Mouse (Mus musculus): ENCODE measurements around the gene Igsf8.
"Not testable (repeated sequence)": the region's sequence is repeated elsewhere in the genome, so short reads cannot be mapped to it uniquely, and the experiment has no call there.

Igsf8 gene

GRCm38 (mm10) chr1:172261477-172262078 lies at the start of gene Igsf8:
TSS of gene Igsf8 (plus strand) at chr1:172261641.
- no peak for DNase-seq (ENCODE audit: low read depth, low spot score)

- no peak for DNase-seq (ENCODE audit: low read depth, low spot score)
These were observed 48.7 kb upstream of the Igsf8 start for GRCm38 (mm10) chr1:172212776-172213175.

- DNase-seq (ENCODE audit: low read depth, low spot score): no peak
These were observed 47.7 kb upstream of the Igsf8 start for GRCm38 (mm10) chr1:172213771-172214170.

GRCm38 (mm10) chr1:172214748-172215147 lies 46.7 kb upstream of the Igsf8 start:
- no peak for DNase-seq (ENCODE audit: low read depth, low spot score)

GRCm38 (mm10) chr1:172217148-172217547 lies 44.3 kb upstream of the Igsf8 start:
- DNase-seq (ENCODE audit: low read depth, low spot score): peak; percentile 72

GRCm38 (mm10) chr1:172218164-172218910 lies 43.1 kb upstream of the Igsf8 start:
- DNase-seq (ENCODE audit: low read depth, low spot score): no peak

- DNase-seq (ENCODE audit: low read depth, low spot score): no peak
These were observed 41.7 kb upstream of the Igsf8 start, which contains the start of gene Casq1 for GRCm38 (mm10) chr1:172219451-172220406. TSS of gene Casq1 (minus strand) at chr1:172219868.

- no peak for DNase-seq (ENCODE audit: low read depth, low spot score)
These were observed 41.0 kb upstream of the Igsf8 start for GRCm38 (mm10) chr1:172220414-172220813.

GRCm38 (mm10) chr1:172221297-172222063 lies 40.0 kb upstream of the Igsf8 start:
- no peak for DNase-seq (ENCODE audit: low read depth, low spot score)

GRCm38 (mm10) chr1:172228209-172228608 lies 33.2 kb upstream of the Igsf8 start:
- no peak for DNase-seq (ENCODE audit: low read depth, low spot score)

GRCm38 (mm10) chr1:172229215-172229614 lies 32.2 kb upstream of the Igsf8 start:
- no peak for DNase-seq (ENCODE audit: low read depth, low spot score)

- no peak for DNase-seq (ENCODE audit: low read depth, low spot score)
These were observed 20.3 kb upstream of the Igsf8 start for GRCm38 (mm10) chr1:172240945-172241708.

- DNase-seq (ENCODE audit: low read depth, low spot score): peak; percentile 32
These were observed 19.0 kb upstream of the Igsf8 start for GRCm38 (mm10) chr1:172242401-172242800.

- DNase-seq (ENCODE audit: low read depth, low spot score): no peak
These were observed 17.8 kb upstream of the Igsf8 start for GRCm38 (mm10) chr1:172243547-172244205.

GRCm38 (mm10) chr1:172244645-172245044 lies 16.8 kb upstream of the Igsf8 start:
- DNase-seq (ENCODE audit: low read depth, low spot score): not testable (repeated sequence)

- no peak for DNase-seq (ENCODE audit: low read depth, low spot score)
These were observed 14.2 kb upstream of the Igsf8 start for GRCm38 (mm10) chr1:172247216-172247615.

- DNase-seq (ENCODE audit: low read depth, low spot score): no peak
These were observed 13.8 kb upstream of the Igsf8 start for GRCm38 (mm10) chr1:172247679-172248078.

GRCm38 (mm10) chr1:172258314-172258713 lies 3.1 kb upstream of the Igsf8 start, which contains the start of gene Atp1a4:
TSS of gene Atp1a4 (minus strand) at chr1:172258414.
- DNase-seq (ENCODE audit: low read depth, low spot score): no peak

GRCm38 (mm10) chr1:172271208-172271607 lies 9.8 kb downstream of the Igsf8 start:
- no peak for DNase-seq (ENCODE audit: low read depth, low spot score)

GRCm38 (mm10) chr1:172271765-172272164 lies 10.3 kb downstream of the Igsf8 start:
- DNase-seq (ENCODE audit: low read depth, low spot score): no peak
